Mouse (Mus musculus): ENCODE results near the gene Iscu. TPM values are rescaled to one million over a fixed set of nuclear protein-coding genes. Genes with fewer than 3 reads are reported as not detected.
A peak's percentile ranks its signal among the peaks of the same experiment; 100 is the strongest.
"Not testable (repeated sequence)": the region's sequence is repeated elsewhere in the genome, so short reads cannot be mapped to it uniquely, and the experiment has no call there.

The Iscu gene
- polyA plus RNA-seq, 1 experiment from 2014 or later: 102 TPM

- peak overlapping the region; percentile 80 for H3K27ac ChIP-seq
- no peaks in the 10 kb centered on the region for H3K9me3 ChIP-seq
- H3K36me3 ChIP-seq (replicated peaks): peaks cover 2% of the 10 kb centered on the region; the same call in 1 of the 2 replicates
- peaks cover 69% of the 10 kb centered on the region for H3K4me1 ChIP-seq
- WGBS: 80% methylated on average over 9 of the region's 9 CpGs
- peaks cover 60% of the 10 kb centered on the region for H3K27me3 ChIP-seq (ENCODE audit: poor library complexity, severe bottlenecking)
- no peak for DNase-seq (ENCODE audit: extremely low spot score, low spot score)
- peak overlapping the region; percentile 36; the same call in 1 of the 2 replicates for H3K4me3 ChIP-seq
Observed at GRCm38 (mm10) chr5:113798525-113798924, 26.0 kb downstream of the Iscu start.

- Histone ChIP-seq H3K4me1 (peaks cover 70% of the 10 kb centered on the region), H3K27ac (peak overlapping the region; percentile 80)
Observed at GRCm38 (mm10) chr5:113799691-113800090, 27.1 kb downstream of the Iscu start.

GRCm38 (mm10) chr5:113800280-113800679 is 27.7 kb downstream of the Iscu start, which contains the start of gene Tmem119:
Gene Tmem119 (minus strand): TSS chr5:113800516.
- DNase-seq (ENCODE audit: extremely low spot score, low spot score): peak; percentile 64

More at GRCm38 (mm10) chr5:113799691-113800090, 27.1 kb downstream of the Iscu start:
- WGBS: 45% methylated on average over 5 of the region's 5 CpGs
- DNase-seq (ENCODE audit: extremely low spot score, low spot score): peak; percentile 41
- Histone ChIP-seq H3K36me3 (replicated peaks) (no peaks in the 10 kb centered on the region; the same call in 1 of the 2 replicates), H3K4me3 (peak overlapping the region; percentile 36), H3K9me3 (no peaks in the 10 kb centered on the region), H3K27me3 (ENCODE audit: poor library complexity, severe bottlenecking) (peaks cover 56% of the 10 kb centered on the region)

DNA sequence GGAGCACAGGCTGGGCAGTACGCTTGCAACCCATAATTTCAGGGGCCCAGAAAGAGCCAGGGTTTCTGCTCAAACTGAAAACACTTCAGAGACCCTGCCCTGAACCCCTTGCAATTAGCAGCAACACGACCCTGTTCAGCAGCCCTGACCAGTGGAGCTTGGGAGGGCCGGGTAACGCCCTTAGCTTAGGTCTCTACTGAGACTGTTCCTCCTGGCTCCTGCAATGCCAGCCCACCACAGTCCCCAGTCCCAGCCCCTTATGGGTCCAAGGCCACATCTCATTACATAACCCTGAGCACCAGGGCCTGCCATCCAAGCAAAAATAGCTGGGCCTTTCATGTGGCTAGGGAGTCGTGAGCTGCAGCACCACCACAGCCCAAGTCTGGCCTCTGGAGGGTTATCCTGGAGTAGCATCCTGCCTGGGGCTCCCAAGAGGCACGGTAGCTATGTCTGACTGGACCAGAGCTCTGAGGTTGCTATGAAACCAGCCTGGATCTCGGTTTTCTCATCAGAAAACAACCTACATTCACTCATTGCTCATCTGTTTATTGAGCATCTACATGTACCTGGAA is 31.9 kb downstream of the Iscu start:
- peaks cover 9% of the 10 kb centered on the region for H3K27me3 ChIP-seq (ENCODE audit: poor library complexity, severe bottlenecking)
- no peaks in the 10 kb centered on the region for H3K36me3 ChIP-seq (replicated peaks)
- DNase-seq (ENCODE audit: extremely low spot score, low spot score): no peak
- no peak overlapping the region for H3K4me3 ChIP-seq
- H3K4me1 ChIP-seq: peaks cover 51% of the 10 kb centered on the region
- 0 out of 2 replicates have a peak overlapping the region, but pooled peaks have one; percentile 2 for H3K27ac ChIP-seq
- WGBS: 59% methylated on average over 7 of the region's 7 CpGs
- no peaks in the 10 kb centered on the region for H3K9me3 ChIP-seq

More at GRCm38 (mm10) chr5:113800280-113800679, 27.7 kb downstream of the Iscu start, which contains the start of gene Tmem119:
- Histone ChIP-seq H3K27ac (peak within 1 kb of the TSS; percentile 80), H3K9me3 (no peaks in the 10 kb centered on the region), H3K36me3 (replicated peaks) (no peaks in the 10 kb centered on the region), H3K27me3 (ENCODE audit: poor library complexity, severe bottlenecking) (peaks cover 50% of the 10 kb centered on the region), H3K4me1 (peaks cover 67% of the 10 kb centered on the region), H3K4me3 (peak within 1 kb of the TSS; percentile 36)
- 1% methylated on average over 11 of the region's 11 CpGs for WGBS

DNA sequence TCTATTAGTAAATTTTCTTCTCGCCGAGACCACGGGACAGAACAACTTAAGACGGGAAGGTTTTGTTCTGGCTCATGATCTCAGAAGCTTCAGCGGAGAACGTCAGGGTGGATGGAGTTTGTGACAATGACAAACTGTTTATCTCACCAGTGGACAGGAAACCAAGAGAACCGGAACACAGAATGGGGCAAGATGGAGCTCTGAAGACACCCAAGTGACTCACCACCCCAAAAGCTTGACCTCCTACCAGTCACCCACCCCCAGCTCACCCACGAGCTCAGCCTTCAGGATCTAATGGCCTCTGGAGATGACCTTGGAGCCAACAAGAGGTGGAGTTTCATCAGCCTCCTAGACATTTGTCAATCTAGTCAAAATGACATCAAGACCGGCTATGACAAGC is 32.8 kb downstream of the Iscu start:
- WGBS: 90% methylated on average over 9 of the region's 9 CpGs
- no peaks in the 10 kb centered on the region for H3K36me3 ChIP-seq (replicated peaks)
- peaks cover under 1% of the 10 kb centered on the region; the same call in 1 of the 2 replicates for H3K27me3 ChIP-seq (ENCODE audit: poor library complexity, severe bottlenecking)
- no peak overlapping the region for H3K27ac ChIP-seq
- DNase-seq (ENCODE audit: extremely low spot score, low spot score): no peak
- H3K4me3 ChIP-seq: no peak overlapping the region
- H3K9me3 ChIP-seq: peaks cover 2% of the 10 kb centered on the region; the same call in 1 of the 2 replicates
- peaks cover 42% of the 10 kb centered on the region for H3K4me1 ChIP-seq

DNA sequence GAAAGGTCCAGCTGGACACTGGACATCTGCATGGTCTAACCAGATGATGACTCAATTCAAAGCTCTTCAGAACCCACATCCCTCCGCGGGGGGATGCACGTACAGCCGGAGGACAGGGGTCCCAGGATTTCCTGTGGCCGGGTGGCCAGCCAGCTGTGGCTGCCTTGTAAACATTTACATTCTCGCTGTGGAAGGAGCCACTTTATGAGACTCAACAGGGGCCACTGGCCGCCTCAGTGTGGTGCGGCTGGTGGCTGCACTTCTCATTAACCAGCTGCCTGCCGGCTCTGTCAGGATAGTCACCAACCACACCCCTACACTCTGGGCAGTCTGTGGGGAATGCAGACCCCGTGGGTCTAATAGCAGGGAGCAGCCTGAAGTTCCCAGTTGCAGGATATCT is 33.9 kb downstream of the Iscu start:
- WGBS: 49% methylated on average over 10 of the region's 10 CpGs
- H3K27ac ChIP-seq: no peak overlapping the region
- DNase-seq (ENCODE audit: extremely low spot score, low spot score): no peak
- no peaks in the 10 kb centered on the region for H3K27me3 ChIP-seq (ENCODE audit: poor library complexity, severe bottlenecking)
- H3K4me3 ChIP-seq: no peak overlapping the region
- H3K36me3 ChIP-seq (replicated peaks): no peaks in the 10 kb centered on the region
- peaks cover 37% of the 10 kb centered on the region for H3K4me1 ChIP-seq
- H3K9me3 ChIP-seq: peaks cover 10% of the 10 kb centered on the region; the same call in 1 of the 2 replicates

DNA sequence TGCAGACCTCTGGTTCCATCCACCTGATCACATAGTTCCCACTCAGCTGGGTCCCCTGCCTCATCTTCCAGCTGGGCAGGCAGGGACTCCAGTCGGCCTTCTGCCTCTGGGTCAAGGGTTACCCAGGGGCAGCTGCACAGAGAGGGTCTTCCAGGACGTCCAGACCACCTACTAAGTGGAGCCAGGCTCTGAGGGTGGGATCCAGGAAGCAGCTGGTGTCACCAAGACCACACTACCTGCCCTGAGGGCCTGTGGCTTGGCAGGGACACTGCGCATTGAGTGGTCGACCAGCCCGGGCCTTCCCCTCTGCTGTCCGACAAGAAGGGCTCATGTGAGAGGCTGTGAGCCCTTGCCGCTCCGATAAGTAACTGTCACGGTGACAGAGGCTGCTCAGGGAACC is 35.2 kb downstream of the Iscu start:
- H3K36me3 ChIP-seq (replicated peaks): no peaks in the 10 kb centered on the region
- no peak overlapping the region for H3K4me3 ChIP-seq
- DNase-seq (ENCODE audit: extremely low spot score, low spot score): no peak
- no peaks in the 10 kb centered on the region for H3K27me3 ChIP-seq (ENCODE audit: poor library complexity, severe bottlenecking)
- H3K27ac ChIP-seq: peak overlapping the region; percentile 60
- peaks cover 37% of the 10 kb centered on the region for H3K4me1 ChIP-seq
- peaks cover 13% of the 10 kb centered on the region; the same call in 1 of the 2 replicates for H3K9me3 ChIP-seq
- WGBS: 51% methylated on average over 9 of the region's 9 CpGs

GRCm38 (mm10) chr5:113808177-113808576 is 35.6 kb downstream of the Iscu start:
- WGBS: 64% methylated on average over 2 of the region's 2 CpGs
- Histone ChIP-seq H3K36me3 (replicated peaks) (no peaks in the 10 kb centered on the region), H3K9me3 (peaks cover 13% of the 10 kb centered on the region; the same call in 1 of the 2 replicates), H3K4me3 (no peak overlapping the region), H3K27me3 (ENCODE audit: poor library complexity, severe bottlenecking) (no peaks in the 10 kb centered on the region), H3K4me1 (peaks cover 37% of the 10 kb centered on the region), H3K27ac (peak overlapping the region; percentile 60)
- no peak for DNase-seq (ENCODE audit: extremely low spot score, low spot score)

- Histone ChIP-seq H3K4me3 (no peak overlapping the region), H3K4me1 (peaks cover 36% of the 10 kb centered on the region), H3K9me3 (peaks cover 13% of the 10 kb centered on the region; the same call in 1 of the 2 replicates), H3K27ac (no peak overlapping the region), H3K27me3 (ENCODE audit: poor library complexity, severe bottlenecking) (peaks cover 12% of the 10 kb centered on the region), H3K36me3 (replicated peaks) (no peaks in the 10 kb centered on the region)
- WGBS: 92% methylated on average over 4 of the region's 4 CpGs
- no peak for DNase-seq (ENCODE audit: extremely low spot score, low spot score)
Observed at GRCm38 (mm10) chr5:113810111-113810510, 37.6 kb downstream of the Iscu start.

GRCm38 (mm10) chr5:113811824-113812420 is 39.4 kb downstream of the Iscu start:
- not testable (repeated sequence) for H3K4me3 ChIP-seq; H3K36me3 ChIP-seq (replicated peaks); DNase-seq (ENCODE audit: extremely low spot score, low spot score); H3K27ac ChIP-seq
- Histone ChIP-seq H3K9me3 (peaks cover 13% of the 10 kb centered on the region; the same call in 1 of the 2 replicates), H3K4me1 (peaks cover 38% of the 10 kb centered on the region), H3K27me3 (ENCODE audit: poor library complexity, severe bottlenecking) (peaks cover 13% of the 10 kb centered on the region)
- 25% methylated on average over 11 of the region's 12 CpGs for WGBS

DNA sequence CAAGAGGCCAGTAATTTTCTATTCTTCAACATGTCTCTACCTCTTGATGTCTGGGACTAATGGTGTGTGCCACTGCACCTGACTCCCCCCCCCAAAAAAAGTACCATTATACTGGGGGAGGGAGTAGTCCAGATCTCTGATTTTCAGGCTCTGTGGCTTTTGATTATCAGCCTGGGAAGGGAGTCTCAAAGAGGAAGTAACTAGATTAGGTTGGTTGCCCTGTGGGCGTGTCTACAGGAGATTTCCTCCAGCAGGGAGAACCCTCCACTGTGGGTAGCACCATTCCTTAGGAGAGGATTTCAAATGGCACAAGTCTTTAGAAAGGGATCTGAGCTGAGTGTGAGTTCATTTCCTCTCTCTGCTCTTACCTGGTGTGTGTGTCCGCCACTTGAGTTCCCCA is 40.1 kb downstream of the Iscu start:
- peaks cover 31% of the 10 kb centered on the region for H3K4me1 ChIP-seq
- H3K27me3 ChIP-seq (ENCODE audit: poor library complexity, severe bottlenecking): peaks cover 13% of the 10 kb centered on the region
- H3K9me3 ChIP-seq: peaks cover 13% of the 10 kb centered on the region; the same call in 1 of the 2 replicates
- WGBS: 96% methylated on average over 2 of the region's 2 CpGs
- H3K36me3 ChIP-seq (replicated peaks): no peaks in the 10 kb centered on the region
- no peak for DNase-seq (ENCODE audit: extremely low spot score, low spot score)
- H3K27ac ChIP-seq: no peak overlapping the region
- no peak overlapping the region for H3K4me3 ChIP-seq

DNA sequence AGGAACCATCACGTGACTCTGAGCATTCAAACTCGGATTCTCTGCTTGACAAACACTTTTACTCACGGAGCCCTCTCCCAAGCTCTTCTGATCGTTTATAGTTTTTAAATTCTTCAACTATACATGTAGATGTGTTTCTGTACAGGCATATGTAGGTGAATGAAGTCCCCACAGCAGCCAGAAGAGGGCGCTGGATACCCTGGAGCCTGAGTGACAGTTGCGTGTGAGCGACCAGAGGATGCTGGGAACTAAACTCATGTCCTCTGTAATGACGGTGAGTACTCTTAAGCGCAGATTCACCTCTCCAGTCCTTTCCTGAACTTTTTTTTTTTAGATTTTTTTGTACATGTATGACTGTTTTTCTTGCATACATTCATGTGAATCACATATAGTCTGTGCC is 41.1 kb downstream of the Iscu start:
- H3K27ac ChIP-seq: no peak overlapping the region
- DNase-seq (ENCODE audit: extremely low spot score, low spot score): no peak
- H3K36me3 ChIP-seq (replicated peaks): no peaks in the 10 kb centered on the region
- peaks cover 13% of the 10 kb centered on the region; the same call in 1 of the 2 replicates for H3K9me3 ChIP-seq
- H3K4me3 ChIP-seq: no peak overlapping the region
- H3K4me1 ChIP-seq: peaks cover 28% of the 10 kb centered on the region
- WGBS: 25% methylated on average over 9 of the region's 9 CpGs
- peaks cover 13% of the 10 kb centered on the region for H3K27me3 ChIP-seq (ENCODE audit: poor library complexity, severe bottlenecking)

Data from forebrain, embryonic 10.5 days (tissue).